Mouse (Mus musculus): ENCODE data around the gene Gpr85. TPM values are rescaled to one million over a fixed set of nuclear protein-coding genes. Genes with fewer than 3 reads are reported as not detected.
A peak's percentile ranks its signal among the peaks of the same experiment; 100 is the strongest.

Gpr85 gene
- polyA plus RNA-seq, 1 experiment from 2014 or later = 6.2 TPM

GRCm38 (mm10) chr6:13800071-13800470 lies 39.7 kb downstream of the Gpr85 start:
- H3K4me2 ChIP-seq (ENCODE audit: low read length) = peak overlapping the region; percentile 23; the same call in 1 of the 2 replicates
- peak overlapping the region in 1 of 2 experiments; percentile 21; a peak in 1 of 4 replicates for H3K27ac ChIP-seq (replicated peaks in 1 of 2; ENCODE audit: control insufficient read depth in 1 of 2, insufficient read depth in 1 of 2, low read depth in 2 of 2, low read length in 2 of 2)
- H3K27me3 ChIP-seq (ENCODE audit: control insufficient read depth, insufficient read depth, low read length) = no peaks in the 10 kb centered on the region
- H3K4me3 ChIP-seq (ENCODE audit: control insufficient read depth in 1 of 2, insufficient read depth in 1 of 2, low read depth in 1 of 2, low read length in 2 of 2) = no peak overlapping the region
- H3K36me3 ChIP-seq (ENCODE audit: control insufficient read depth, insufficient read depth, low read length) = no peaks in the 10 kb centered on the region
- no peak overlapping the region for H3K9ac ChIP-seq (ENCODE audit: low read length)
- H3K4me1 ChIP-seq (ENCODE audit: control insufficient read depth in 2 of 2, insufficient read depth in 2 of 2, low read length in 2 of 2) = peaks cover 2 to 4% of the 10 kb centered on the region in 2 experiments; a peak in 2 of 4 replicates
- no peak for ATAC-seq (ENCODE audit: insufficient number of reproducible peaks, insufficient read depth, low FRiP score, low read depth)
- no peaks in the 10 kb centered on the region for H3K9me3 ChIP-seq (ENCODE audit: control insufficient read depth, low read length)
- 30% methylated on average over 7 of the region's 7 CpGs for WGBS

GRCm38 (mm10) chr6:13797389-13797788 lies 42.4 kb downstream of the Gpr85 start:
- H3K4me2 ChIP-seq (ENCODE audit: low read length) = no peak overlapping the region
- H3K36me3 ChIP-seq (ENCODE audit: control insufficient read depth, insufficient read depth, low read length) = no peaks in the 10 kb centered on the region
- no peak overlapping the region for H3K9ac ChIP-seq (ENCODE audit: low read length)
- no peak overlapping the region for H3K27ac ChIP-seq (replicated peaks in 1 of 2; ENCODE audit: control insufficient read depth in 1 of 2, insufficient read depth in 1 of 2, low read depth in 2 of 2, low read length in 2 of 2)
- no peak overlapping the region for H3K4me3 ChIP-seq (ENCODE audit: control insufficient read depth in 1 of 2, insufficient read depth in 1 of 2, low read depth in 1 of 2, low read length in 2 of 2)
- H3K9me3 ChIP-seq (ENCODE audit: control insufficient read depth, low read length) = no peaks in the 10 kb centered on the region
- H3K4me1 ChIP-seq (ENCODE audit: control insufficient read depth in 2 of 2, insufficient read depth in 2 of 2, low read length in 2 of 2) = peaks cover 2 to 4% of the 10 kb centered on the region in 2 experiments; a peak in 2 of 4 replicates
- no peaks in the 10 kb centered on the region for H3K27me3 ChIP-seq (ENCODE audit: control insufficient read depth, insufficient read depth, low read length)
- ATAC-seq (ENCODE audit: insufficient number of reproducible peaks, insufficient read depth, low FRiP score, low read depth) = no peak

Other genes with a start within 250 kb of the Gpr85 start
- gene Tmem168, start 231.8 kb downstream of the Gpr85 start, polyA plus RNA-seq (2014; fragmentation: Nextera tagmentation; extraction: Ambion mirVana) = 37.4 and 40.1 TPM in 2 replicates
- 22.8 and 23.4 TPM in 2 replicates for gene Bmt2, start 162.0 kb downstream of the Gpr85 start, polyA plus RNA-seq (2014; fragmentation: Nextera tagmentation; extraction: Ambion mirVana)
- 94.3 and 102 TPM in 2 replicates for gene 2610001J05Rik, start 31.6 kb upstream of the Gpr85 start, polyA plus RNA-seq (2014; fragmentation: Nextera tagmentation; extraction: Ambion mirVana)

Data from heart, embryonic 14.5 days (tissue).